Mouse (Mus musculus): ENCODE measurements around the gene Calcrl.

The Calcrl gene

DNA sequence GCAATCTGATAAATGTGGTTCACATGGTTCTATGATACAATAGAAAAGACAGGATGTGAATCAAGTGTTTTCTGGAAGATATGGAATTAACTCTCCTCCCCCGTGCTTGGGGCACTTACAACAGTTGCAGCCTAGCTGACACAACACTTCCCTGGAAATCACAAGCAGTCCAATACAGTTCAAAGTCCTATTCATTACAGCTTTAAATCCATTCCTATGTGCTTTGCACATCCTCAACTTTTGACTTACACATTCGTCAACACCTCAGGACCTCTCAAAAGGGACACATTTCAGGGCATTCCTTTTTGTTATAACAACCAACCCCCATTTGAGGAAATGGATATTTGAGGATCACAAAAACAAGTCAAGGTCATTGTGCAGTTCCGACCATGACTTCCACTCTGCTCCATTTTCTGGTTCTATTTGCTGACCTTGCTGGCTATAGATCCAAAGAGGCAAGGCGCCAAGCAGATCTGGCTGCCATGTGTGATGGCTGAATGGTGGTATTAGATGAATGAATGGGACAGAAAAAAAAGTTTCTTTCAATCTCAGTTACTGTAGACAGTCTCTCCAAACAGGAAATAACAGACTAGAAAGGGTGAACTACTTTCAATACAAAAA is 108.9 kb downstream of the Calcrl start:
- no peak for ATAC-seq (ENCODE audit: low TSS enrichment)

GRCm38 (mm10) chr2:84296517-84296916 is 128.7 kb downstream of the Calcrl start:
- ATAC-seq (ENCODE audit: low TSS enrichment), result no peak

DNA sequence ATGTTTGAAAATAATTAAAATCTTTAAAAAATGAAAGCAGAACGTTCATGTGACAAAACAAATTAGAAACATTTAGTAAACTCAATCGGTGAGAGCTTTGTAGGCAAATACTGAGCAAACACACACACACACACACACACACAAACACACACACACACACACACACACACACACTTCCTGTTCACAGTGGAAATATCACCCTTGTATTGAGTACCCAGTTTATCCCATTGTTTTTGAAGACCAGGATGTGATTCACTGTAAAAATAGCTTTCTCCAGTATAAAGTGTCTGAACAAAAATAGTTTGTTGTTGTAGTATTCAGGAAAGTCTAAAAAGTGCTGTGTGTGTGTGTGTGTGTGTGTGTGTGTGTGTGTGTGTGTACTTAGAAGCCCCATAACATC is 130.1 kb downstream of the Calcrl start:
- ATAC-seq (ENCODE audit: low TSS enrichment), result no peak

GRCm38 (mm10) chr2:84294611-84295010 is 130.6 kb downstream of the Calcrl start:
- no peak for ATAC-seq (ENCODE audit: low TSS enrichment)

GRCm38 (mm10) chr2:84292351-84293000 is 132.7 kb downstream of the Calcrl start:
- ATAC-seq (ENCODE audit: low TSS enrichment), result no peak

- ATAC-seq (ENCODE audit: low TSS enrichment), result peak; percentile 72
Observed at GRCm38 (mm10) chr2:84288940-84289557, 136.2 kb downstream of the Calcrl start.

All from frontal cortex, adult (tissue).